Comparison of ENCODE assay signal across 9 mouse cellular contexts in the genomic region with DNA sequence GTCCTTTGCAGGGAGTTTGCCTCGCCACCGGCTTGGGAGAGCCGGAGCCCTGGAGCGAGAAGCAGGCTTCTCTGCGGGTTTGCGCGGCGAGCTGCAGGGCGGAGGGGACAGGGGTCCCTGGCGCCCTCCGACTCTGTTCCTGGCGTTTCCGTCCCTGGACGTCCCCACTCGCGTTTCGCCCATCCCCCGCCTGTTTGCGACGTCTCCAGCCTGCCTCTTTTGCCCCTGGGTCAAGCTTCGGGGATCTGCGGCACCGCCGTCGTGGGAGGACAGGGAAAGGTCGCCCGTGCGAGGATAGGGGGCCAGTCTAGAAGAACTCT. TPM values are rescaled to one million over a fixed set of nuclear protein-coding genes. Genes with fewer than 3 reads are reported as not detected.
DNase-seq lines count a peak whose midpoint lies in the region; ATAC-seq and TF ChIP-seq lines count a peak whose summit lies in the region.
"Had no signal": no experiment of that assay in that cellular context is flagged by ENCODE, and none has a peak within 500 bp of the region (broad histone marks: within the 10 kb centered on the region; RNA-seq: fewer than 3 reads in every experiment).

No protein-coding gene starts in this region.

- TF ChIP-seq EP300 in heart, postnatal 0 days (IDR thresholded peaks at IDR 0.05; ENCODE audit: low read depth), result no peak

- H3K4me1 ChIP-seq in heart, postnatal 0 days (ENCODE audit: control insufficient read depth, insufficient read depth), result 0 out of 2 replicates have a peak, but pooled peaks cover 4% of the 10 kb centered on the region
- H3K4me1 ChIP-seq in cortical plate, adult 2 months (ENCODE audit: control insufficient read depth, insufficient read depth, low read length), result no peaks in the 10 kb centered on the region
- peaks cover 35% of the 10 kb centered on the region for H3K4me1 ChIP-seq in hindbrain, embryonic 13.5 days (replicated peaks)
- peaks cover 12% of the 10 kb centered on the region for H3K4me1 ChIP-seq in midbrain, embryonic 11.5 days (ENCODE audit: control insufficient read depth, insufficient read depth, low read length)

- H3K9ac ChIP-seq in heart, postnatal 0 days (replicated peaks; ENCODE audit: low read depth, low read length), result no peak overlapping the region
- peak overlapping the region; percentile 70 for H3K9ac ChIP-seq in hindbrain, embryonic 13.5 days
- peak overlapping the region; percentile 25 for H3K9ac ChIP-seq in midbrain, embryonic 11.5 days (ENCODE audit: low read length)

- H3K9me3 ChIP-seq in heart, postnatal 0 days (replicated peaks; ENCODE audit: control insufficient read depth, low read length), result no peaks in the 10 kb centered on the region
- no peaks in the 10 kb centered on the region for H3K9me3 ChIP-seq in hindbrain, embryonic 13.5 days
- H3K9me3 ChIP-seq in midbrain, embryonic 11.5 days (ENCODE audit: control insufficient read depth, low read length), result no peaks in the 10 kb centered on the region

- H3K36me3 ChIP-seq in heart, postnatal 0 days (replicated peaks; ENCODE audit: control insufficient read depth, insufficient read depth, low read length), result no peaks in the 10 kb centered on the region
- no peaks in the 10 kb centered on the region for H3K36me3 ChIP-seq in hindbrain, embryonic 13.5 days
- no peaks in the 10 kb centered on the region for H3K36me3 ChIP-seq in midbrain, embryonic 11.5 days (ENCODE audit: control insufficient read depth, insufficient read depth, low read length)

- TF ChIP-seq POLR2A in cortical plate, adult 2 months (IDR thresholded peaks at IDR 0.05; ENCODE audit: extremely low read depth, insufficient read depth, low read length), result no peak

- peaks cover 68% of the 10 kb centered on the region for H3K27me3 ChIP-seq in heart, postnatal 0 days (ENCODE audit: control insufficient read depth, insufficient read depth, low read length)
- peaks cover 76% of the 10 kb centered on the region for H3K27me3 ChIP-seq in hindbrain, embryonic 13.5 days
- peaks cover 48% of the 10 kb centered on the region for H3K27me3 ChIP-seq in midbrain, embryonic 11.5 days (ENCODE audit: control insufficient read depth, insufficient read depth, low read length)

- DNase-seq in heart, postnatal 0 days (ENCODE audit: low spot score), result no peak
- no peak for DNase-seq in heart, postnatal 14 days
- no peak for DNase-seq in midbrain, embryonic 11.5 days (ENCODE audit: low spot score, missing footprints)
- no peak for DNase-seq in left cerebral cortex, adult 8-10 months (ENCODE audit: low spot score in 2 of 2)
- no peak for DNase-seq in gastrocnemius, adult 8-10 months (ENCODE audit: low spot score in 2 of 2)

- H3K27ac ChIP-seq in heart, postnatal 0 days (ENCODE audit: low read depth), result no peak overlapping the region
- H3K27ac ChIP-seq in cortical plate, adult 2 months (ENCODE audit: insufficient read depth, low read length), result no peak overlapping the region
- H3K27ac ChIP-seq in hindbrain, embryonic 13.5 days, result no peak overlapping the region
- H3K27ac ChIP-seq in midbrain, embryonic 11.5 days (ENCODE audit: low read depth, low read length), result no peak overlapping the region

- TF ChIP-seq CTCF in heart, postnatal 0 days (IDR thresholded peaks at IDR 0.05; ENCODE audit: low read depth), result no peak
- TF ChIP-seq CTCF in cortical plate, adult 2 months (IDR thresholded peaks at IDR 0.05; ENCODE audit: extremely low read depth, insufficient read depth, low read length), result no peak

- intact Hi-C loops in heart, postnatal 14 days (cut with DNase I), result no loop called here

- H3K4me2 ChIP-seq in heart, postnatal 0 days (ENCODE audit: low read depth, low read length), result peak overlapping the region; percentile 91
- H3K4me2 ChIP-seq in hindbrain, embryonic 13.5 days, result peak overlapping the region; percentile 83
- peak overlapping the region; percentile 71 for H3K4me2 ChIP-seq in midbrain, embryonic 11.5 days

- H3K4me3 ChIP-seq in heart, postnatal 0 days (ENCODE audit: low read depth, low read length), result peak overlapping the region; percentile 57
- H3K4me3 ChIP-seq in cortical plate, adult 2 months (ENCODE audit: insufficient read depth, low read length), result peak overlapping the region; percentile 19; the same call in 1 of the 2 replicates
- peak overlapping the region; percentile 48 for H3K4me3 ChIP-seq in hindbrain, embryonic 13.5 days
- H3K4me3 ChIP-seq in midbrain, embryonic 11.5 days (ENCODE audit: low read depth, low read length), result peak overlapping the region; percentile 46

- under 1% methylated on average over 28 of the region's 28 CpGs for WGBS in heart, postnatal 0 days
- WGBS in hindbrain, embryonic 13.5 days, result 1% methylated on average over 28 of the region's 28 CpGs
- under 1% methylated on average over 28 of the region's 28 CpGs for WGBS in midbrain, embryonic 11.5 days

- no peak for ATAC-seq in heart, postnatal 0 days (ENCODE audit: insufficient read depth, low read depth)
- ATAC-seq in hindbrain, embryonic 13.5 days (ENCODE audit: low FRiP score), result no peak
- ATAC-seq in midbrain, embryonic 11.5 days (ENCODE audit: low FRiP score), result 0 out of 2 replicates have a peak, but pooled peaks have one; percentile 31
- no peak for ATAC-seq in megakaryocyte-erythroid progenitor cell, adult 5-6 weeks (replicated peaks; ENCODE audit: low FRiP score, low TSS enrichment, poor library complexity, severe bottlenecking)
- ATAC-seq: Patski had no signal

RNA-seq across cellular contexts. Expression of a gene that starts 0.4 kb away (rescaled TPM):
- total RNA-seq in heart, postnatal 0 days (2014; rRNA removed; ENCODE audit: low replicate concordance), result 0.53 TPM in 1 of 2 replicates, not detected in the other
- polyA plus RNA-seq in heart, postnatal 0 days (2015; fragmentation: Nextera tagmentation; extraction: Ambion mirVana), result 0.03 and 0.04 TPM in 2 replicates
- not detected for total RNA-seq in heart, postnatal 14 days (2021)
- polyA plus RNA-seq in cortical plate, adult 2 months (2012; rRNA removed), result 28.1 and 33.3 TPM in 2 replicates
- 3.8 and 8.2 TPM in 2 replicates for polyA plus RNA-seq in hindbrain, embryonic 13.5 days (2015; fragmentation: Nextera tagmentation; extraction: Ambion mirVana)
- 1.6 and 2.0 TPM in 2 replicates for polyA plus RNA-seq in midbrain, embryonic 11.5 days (2014; fragmentation: Nextera tagmentation; extraction: Ambion mirVana)
- 10 to 100 TPM; 60.7 to 89.7 (median 76.4) TPM for total RNA-seq in left cerebral cortex, adult 8-10 months (2022)
- 0.33 TPM in 1 of 2 replicates, not detected in the other for total RNA-seq in megakaryocyte-erythroid progenitor cell, adult 5-6 weeks (2014; fragmentation: Nextera tagmentation)
- 0.05 TPM in 1 of 2 replicates, not detected in the other for total RNA-seq in megakaryocyte-erythroid progenitor cell, adult 5-6 weeks (2017)
- under 1 TPM in 1 of 4 experiments, not detected in 3; 0.02 TPM for total RNA-seq in gastrocnemius, adult 8-10 months (2022)

Comparison
In these comparisons a context has a peak if more than half of its experiments do, and no peak if none do; other contexts are left out.
1. RNA of a gene that starts 0.4 kb away (total RNA-seq): 60.7 to 89.7 TPM in left cerebral cortex, adult 8-10 months; 0.53 TPM in heart, postnatal 0 days, 0.05 to 0.33 TPM in megakaryocyte-erythroid progenitor cell, adult 5-6 weeks, 0.02 TPM in gastrocnemius, adult 8-10 months and not detected in heart, postnatal 14 days; every median in the first group is over 10 times any median in the second.
2. Peak in every context shown above with its lines, with median percentiles within 50 percentile points of each other: H3K4me2 ChIP-seq and H3K4me3 ChIP-seq.